Mouse (Mus musculus): Measurements from ENCODE around the gene Hyal1. TPM values are rescaled to one million over a fixed set of nuclear protein-coding genes. Genes with fewer than 3 reads are reported as not detected.

Hyal1 gene
- total RNA-seq, 2 experiments from 2014 or later: 1.4 to 1.5 TPM

Other genes with a start within 250 kb of the Hyal1 start
- 10 to 100 TPM; 11.8 to 13.3 TPM for gene Hemk1, start 238.6 kb upstream of the Hyal1 start, total RNA-seq (2021)
- gene 6430571L13Rik, start 236.3 kb upstream of the Hyal1 start, total RNA-seq (2021): 10 to 100 TPM; 31.8 to 32.2 TPM
- gene Cacna2d2, start 177.3 kb upstream of the Hyal1 start, total RNA-seq (2021): under 1 TPM; 0.52 to 0.94 TPM
- 10 to 100 TPM; 16.3 to 17.1 TPM for gene Tmem115, start 43.0 kb upstream of the Hyal1 start, total RNA-seq (2021)
- gene Cyb561d2, start 34.7 kb upstream of the Hyal1 start, total RNA-seq (2021): 1 to 10 TPM; 3.0 to 4.1 TPM
- gene Nprl2, start 34.7 kb upstream of the Hyal1 start, total RNA-seq (2021): 10 to 100 TPM; 10.7 to 13.7 TPM
- under 1 TPM; 0.40 to 0.68 TPM for gene Zmynd10, start 29.6 kb upstream of the Hyal1 start, total RNA-seq (2021)
- 10 to 100 TPM; 11.9 to 13.6 TPM for gene Rassf1, start 25.4 kb upstream of the Hyal1 start, total RNA-seq (2021)
- 10 to 100 TPM; 38.7 to 40.9 TPM for gene Tusc2, start 13.7 kb upstream of the Hyal1 start, total RNA-seq (2021)
- 10 to 100 TPM; 14.0 to 25.3 TPM for gene Hyal2, start 9.0 kb upstream of the Hyal1 start, total RNA-seq (2021)
- gene Naa80, start 2.0 kb downstream of the Hyal1 start, total RNA-seq (2021): 10 to 100 TPM; 14.0 to 15.3 TPM
- gene Hyal3, start 3.9 kb downstream of the Hyal1 start, total RNA-seq (2021): under 1 TPM; 0.19 to 0.23 TPM
- 10 to 100 TPM; 44.6 to 49.7 TPM for gene Ifrd2, start 10.7 kb downstream of the Hyal1 start, total RNA-seq (2021)
- gene Sema3b, start 32.3 kb downstream of the Hyal1 start, total RNA-seq (2021): 10 to 100 TPM; 11.0 to 11.4 TPM
- gene Gnai2, start 58.4 kb downstream of the Hyal1 start, total RNA-seq (2021): 10 to 100 TPM; 59.3 to 75.5 TPM
- gene Slc38a3, start 92.6 kb downstream of the Hyal1 start, total RNA-seq (2021): 10 to 100 TPM; 57.7 to 62.0 TPM
- gene Gnat1, start 102.8 kb downstream of the Hyal1 start, total RNA-seq (2021): not detected
- 1 to 10 TPM; 6.2 to 6.8 TPM for gene Sema3f, start 133.5 kb downstream of the Hyal1 start, total RNA-seq (2021)
- gene Rbm5, start 194.1 kb downstream of the Hyal1 start, total RNA-seq (2021): 10 to 100 TPM; 34.3 to 40.5 TPM